Mouse (Mus musculus): ENCODE measurements around the gene Sema3b. TPM values are rescaled to one million over a fixed set of nuclear protein-coding genes. Genes with fewer than 3 reads are reported as not detected.

Sema3b gene
- polyA plus RNA-seq, 1 experiment from 2014 or later = 30.5 TPM

GRCm38 (mm10) chr9:107554319-107554825, 54.7 kb downstream of the Sema3b start:
- WGBS = under 1% methylated on average over 53 of the region's 53 CpGs
- peak overlapping the region; percentile 97 for H3K27ac ChIP-seq
- H3K4me1 ChIP-seq (replicated peaks; ENCODE audit: insufficient read depth, low read length) = peaks cover 49% of the 10 kb centered on the region

GRCm38 (mm10) chr9:107553541-107554318, 55.3 kb downstream of the Sema3b start:
- Histone ChIP-seq H3K9ac (ENCODE audit: low read depth, low read length) (peak overlapping the region; percentile 59), H3K27ac (peak overlapping the region; percentile 97), H3K9me3 (replicated peaks; ENCODE audit: low read length) (no peaks in the 10 kb centered on the region), H3K4me1 (replicated peaks; ENCODE audit: insufficient read depth, low read length) (peaks cover 49% of the 10 kb centered on the region), H3K36me3 (ENCODE audit: insufficient read depth, low read length) (peaks cover 15% of the 10 kb centered on the region), H3K4me2 (ENCODE audit: low read length) (peak overlapping the region; percentile 75), H3K4me3 (replicated peaks; ENCODE audit: low read depth, low read length) (peak overlapping the region; percentile 38), H3K27me3 (ENCODE audit: insufficient read depth, low read length) (no peaks in the 10 kb centered on the region)
- WGBS = 2% methylated on average over 37 of the region's 37 CpGs
- peak; percentile 88 for DNase-seq (ENCODE audit: low spot score)
- peak; percentile 45 for ATAC-seq (replicated peaks; ENCODE audit: low FRiP score, low read depth)
- TF ChIP-seq CTCF (IDR thresholded peaks at IDR 0.05; ENCODE audit: low read depth) = no peak

More at GRCm38 (mm10) chr9:107554319-107554825, 54.7 kb downstream of the Sema3b start:
- peaks cover 21% of the 10 kb centered on the region for H3K36me3 ChIP-seq (ENCODE audit: insufficient read depth, low read length)
- no peaks in the 10 kb centered on the region for H3K27me3 ChIP-seq (ENCODE audit: insufficient read depth, low read length)
- TF ChIP-seq CTCF (IDR thresholded peaks at IDR 0.05; ENCODE audit: low read depth) = peak; percentile 39; the same call in 1 of the 2 replicates
- H3K4me2 ChIP-seq (ENCODE audit: low read length) = peak overlapping the region; percentile 83
- peak; percentile 98 for DNase-seq (ENCODE audit: low spot score)
- peak; percentile 87 for ATAC-seq (replicated peaks; ENCODE audit: low FRiP score, low read depth)
- H3K9ac ChIP-seq (ENCODE audit: low read depth, low read length) = peak overlapping the region; percentile 79
- no peaks in the 10 kb centered on the region for H3K9me3 ChIP-seq (replicated peaks; ENCODE audit: low read length)
- H3K4me3 ChIP-seq (replicated peaks; ENCODE audit: low read depth, low read length) = peak overlapping the region; percentile 70

- peak overlapping the region; percentile 38; the same call in 1 of the 2 replicates for H3K4me3 ChIP-seq (replicated peaks; ENCODE audit: low read depth, low read length)
- H3K9me3 ChIP-seq (replicated peaks; ENCODE audit: low read length) = no peaks in the 10 kb centered on the region
- H3K27ac ChIP-seq = peak overlapping the region; percentile 97
- no peak for TF ChIP-seq CTCF (IDR thresholded peaks at IDR 0.05; ENCODE audit: low read depth)
- peak overlapping the region; percentile 75 for H3K4me2 ChIP-seq (ENCODE audit: low read length)
- H3K36me3 ChIP-seq (ENCODE audit: insufficient read depth, low read length) = peaks cover 6% of the 10 kb centered on the region
- no peak for DNase-seq (ENCODE audit: low spot score)
- peaks cover 49% of the 10 kb centered on the region for H3K4me1 ChIP-seq (replicated peaks; ENCODE audit: insufficient read depth, low read length)
- ATAC-seq (replicated peaks; ENCODE audit: low FRiP score, low read depth) = no peak
- 65% methylated on average over 5 of the region's 5 CpGs for WGBS
- no peaks in the 10 kb centered on the region for H3K27me3 ChIP-seq (ENCODE audit: insufficient read depth, low read length)
- no peak overlapping the region; the same call in 1 of the 2 replicates for H3K9ac ChIP-seq (ENCODE audit: low read depth, low read length)
These were observed 56.2 kb downstream of the Sema3b start for GRCm38 (mm10) chr9:107552690-107553393.

- no peaks in the 10 kb centered on the region for H3K36me3 ChIP-seq (ENCODE audit: insufficient read depth, low read length)
- ATAC-seq (replicated peaks; ENCODE audit: low FRiP score, low read depth) = no peak
- 14% methylated on average over 8 of the region's 8 CpGs for WGBS
- peak overlapping the region; percentile 68 for H3K9ac ChIP-seq (ENCODE audit: low read depth, low read length)
- peak overlapping the region; percentile 75 for H3K4me2 ChIP-seq (ENCODE audit: low read length)
- peak overlapping the region; percentile 41 for H3K4me3 ChIP-seq (replicated peaks; ENCODE audit: low read depth, low read length)
- no peaks in the 10 kb centered on the region for H3K27me3 ChIP-seq (ENCODE audit: insufficient read depth, low read length)
- peaks cover 54% of the 10 kb centered on the region for H3K4me1 ChIP-seq (replicated peaks; ENCODE audit: insufficient read depth, low read length)
- no peak for TF ChIP-seq CTCF (IDR thresholded peaks at IDR 0.05; ENCODE audit: low read depth)
- peak overlapping the region; percentile 76 for H3K27ac ChIP-seq
- H3K9me3 ChIP-seq (replicated peaks; ENCODE audit: low read length) = no peaks in the 10 kb centered on the region
- DNase-seq (ENCODE audit: low spot score) = peak; percentile 66
These were observed 57.1 kb downstream of the Sema3b start for GRCm38 (mm10) chr9:107551890-107552355.

GRCm38 (mm10) chr9:107551117-107551889, 57.7 kb downstream of the Sema3b start, which contains the start of gene Rassf1:
Gene Rassf1, plus strand, starts transcription at chr9:107551555.
- WGBS = 1% methylated on average over 63 of the region's 63 CpGs
- Histone ChIP-seq H3K36me3 (ENCODE audit: insufficient read depth, low read length) (no peaks in the 10 kb centered on the region), H3K9me3 (replicated peaks; ENCODE audit: low read length) (no peaks in the 10 kb centered on the region), H3K27me3 (ENCODE audit: insufficient read depth, low read length) (no peaks in the 10 kb centered on the region), H3K4me1 (replicated peaks; ENCODE audit: insufficient read depth, low read length) (peaks cover 52% of the 10 kb centered on the region), H3K4me3 (replicated peaks; ENCODE audit: low read depth, low read length) (peak within 1 kb of the TSS; percentile 41), H3K9ac (ENCODE audit: low read depth, low read length) (peak within 1 kb of the TSS; percentile 68), H3K4me2 (ENCODE audit: low read length) (peak within 1 kb of the TSS; percentile 75), H3K27ac (peak within 1 kb of the TSS; percentile 76)
- TF ChIP-seq CTCF (IDR thresholded peaks at IDR 0.05; ENCODE audit: low read depth) = no peak
- DNase-seq (ENCODE audit: low spot score) (peak; percentile 85), ATAC-seq (replicated peaks; ENCODE audit: low FRiP score, low read depth) (0 out of 2 replicates have a peak, but pooled peaks have one; percentile 6)

All from kidney, postnatal 0 days (tissue).